Mouse (Mus musculus) heart, postnatal 36 days (tissue): ENCODE measurements around the gene Pdp2. TPM values are rescaled to one million over a fixed set of nuclear protein-coding genes. Genes with fewer than 3 reads are reported as not detected.

Source experiments
- DNase-seq, 2 experiments: peaks; one replicate each; pipeline ENCODE4 v3.0.0; 2021 to 2022
- intact Hi-C: fragments of 180-260 bp; cut with DNase I; formaldehyde crosslinking; loops from one replicate; pipeline ENCODE4 v1.15.1; 2025
- total RNA-seq, 2 experiments: library from RNA; stranded (reverse); gene quantifications; 2 replicates each; pipeline ENCODE4 v1.2.3; 2021

Pdp2 gene
- total RNA-seq, 2 experiments from 2014 or later, result 28.1 to 29.8 TPM

DNA sequence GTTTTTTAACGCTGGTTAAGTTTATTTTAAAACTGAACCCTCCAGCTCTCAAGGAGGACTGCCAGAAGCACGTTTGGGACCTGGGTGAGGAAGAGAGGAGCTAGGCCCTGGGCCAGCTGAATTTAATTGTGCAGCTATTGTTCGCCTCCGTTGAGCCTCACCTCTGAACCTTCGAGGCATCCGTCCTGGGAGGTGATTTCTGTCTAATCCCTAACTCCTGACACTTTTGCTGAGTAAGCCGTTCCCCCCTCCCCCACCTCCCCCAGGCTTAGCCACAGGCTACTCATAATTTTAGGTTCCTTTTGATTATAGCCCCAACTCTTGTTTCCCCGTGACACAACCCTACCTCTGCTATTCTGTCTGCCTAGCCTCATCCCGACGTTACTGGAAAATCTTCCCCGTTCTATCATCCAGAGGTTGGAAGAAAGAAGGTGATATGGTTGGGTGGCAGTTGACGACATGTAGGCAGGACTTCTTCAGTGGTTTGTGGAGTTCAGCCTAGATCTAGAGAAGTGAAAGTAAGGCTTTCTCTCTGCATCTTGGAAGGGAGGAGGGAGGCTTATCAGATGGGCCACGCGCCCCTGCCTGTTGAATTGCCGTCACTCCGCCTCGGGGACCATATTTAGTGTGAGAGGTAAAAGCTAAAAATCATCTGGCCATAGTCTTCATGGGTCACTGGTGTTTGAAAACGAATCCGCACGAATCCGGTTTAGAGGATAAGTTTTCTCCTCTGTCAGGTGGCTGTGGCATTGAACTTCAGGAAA lies 4.7 kb downstream of the Pdp2 start:
- intact Hi-C loops, result no loop called here
- no peak for DNase-seq

DNA sequence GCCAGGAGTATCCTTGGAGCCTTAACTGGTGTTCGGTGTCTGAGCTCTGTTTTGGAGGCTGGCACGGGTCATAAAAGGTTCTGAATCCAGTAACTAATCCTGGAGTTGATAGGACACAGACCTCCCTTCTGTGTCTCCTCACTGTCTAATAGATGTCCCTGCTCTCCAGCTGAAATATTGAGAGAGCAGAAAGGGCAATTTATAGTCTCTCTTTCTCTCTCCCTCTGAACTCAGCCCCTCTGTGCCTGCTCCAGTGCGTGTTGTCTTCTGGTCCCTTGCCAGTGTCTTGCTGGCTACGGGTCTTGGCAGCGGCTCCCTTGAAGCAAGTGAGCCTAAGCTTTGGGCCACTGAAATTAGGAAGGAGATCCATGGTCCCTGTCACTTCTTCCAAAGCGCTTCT lies 6.4 kb downstream of the Pdp2 start:
- intact Hi-C loops, result no loop called here
- DNase-seq, result no peak

DNA sequence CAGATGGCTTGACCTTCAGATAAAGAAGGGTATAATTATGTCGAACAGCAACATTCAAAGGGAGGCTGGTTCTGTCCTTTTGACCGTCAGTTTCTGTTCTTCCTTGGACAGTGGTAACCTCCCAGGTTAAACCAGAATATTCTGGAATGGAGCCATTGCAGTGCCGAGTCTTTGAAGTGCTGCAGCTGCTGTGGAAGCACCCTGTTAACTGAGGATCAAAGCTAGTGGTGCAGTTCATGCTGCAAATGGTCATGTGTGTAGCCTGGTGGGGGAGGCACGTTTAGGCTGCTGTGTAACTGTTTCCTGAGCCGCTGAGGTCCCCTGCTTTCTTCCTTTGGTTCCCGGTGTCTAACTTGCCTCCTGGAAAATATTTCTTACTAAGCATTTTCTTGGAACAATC lies 7.2 kb downstream of the Pdp2 start:
- intact Hi-C loops, result no loop called here
- no peak for DNase-seq

DNA sequence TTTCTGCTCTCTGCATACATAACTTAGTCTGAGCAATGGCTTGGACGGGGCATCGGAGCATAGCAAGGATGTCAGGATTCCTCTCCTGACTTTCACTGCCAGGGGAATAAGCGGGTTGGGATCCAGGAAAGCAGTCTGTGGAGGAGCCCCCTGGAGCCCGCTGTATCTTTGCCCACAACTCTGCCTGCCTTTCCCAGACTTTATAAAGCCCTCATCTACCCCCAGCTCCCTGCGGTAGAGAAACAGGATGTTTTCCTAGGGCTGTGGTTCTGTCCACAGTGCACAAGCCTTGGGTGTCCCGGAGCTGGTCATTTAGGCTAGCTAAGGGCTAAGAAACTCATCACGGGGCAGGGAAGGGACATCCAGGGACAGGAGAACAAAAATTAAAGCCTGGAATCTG lies 10.1 kb downstream of the Pdp2 start:
- intact Hi-C loops, result loop anchor here (10.0 kb wide), 1 partner anchor 183 kb away; no protein-coding TSS in a partner anchor
- DNase-seq, result no peak

DNA sequence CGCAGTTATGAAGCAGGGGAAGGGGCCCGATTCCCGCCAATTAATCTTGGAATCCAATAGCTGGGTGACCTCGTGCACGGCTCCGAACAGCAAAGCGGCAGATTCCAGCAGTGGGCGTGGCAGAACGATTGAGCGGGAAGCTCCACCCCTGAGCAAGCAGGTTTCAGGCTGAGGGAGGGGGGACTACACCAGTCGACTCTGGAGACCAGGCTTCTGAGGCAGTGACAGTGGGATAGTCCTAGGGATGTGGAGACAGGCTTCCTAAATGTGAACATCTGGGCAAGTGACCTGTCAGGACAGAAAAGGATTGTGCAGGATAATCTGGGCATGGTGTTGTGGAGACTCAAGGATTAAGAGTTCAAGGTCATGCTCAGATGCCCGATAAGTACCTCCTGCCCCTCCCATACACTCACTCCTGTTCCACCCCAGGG lies 10.7 kb downstream of the Pdp2 start:
- intact Hi-C loops, result loop anchor here (1.0 to 10.0 kb wide), 3 partner anchors 42 to 183 kb away; no protein-coding TSS in a partner anchor
- DNase-seq, result no peak

DNA sequence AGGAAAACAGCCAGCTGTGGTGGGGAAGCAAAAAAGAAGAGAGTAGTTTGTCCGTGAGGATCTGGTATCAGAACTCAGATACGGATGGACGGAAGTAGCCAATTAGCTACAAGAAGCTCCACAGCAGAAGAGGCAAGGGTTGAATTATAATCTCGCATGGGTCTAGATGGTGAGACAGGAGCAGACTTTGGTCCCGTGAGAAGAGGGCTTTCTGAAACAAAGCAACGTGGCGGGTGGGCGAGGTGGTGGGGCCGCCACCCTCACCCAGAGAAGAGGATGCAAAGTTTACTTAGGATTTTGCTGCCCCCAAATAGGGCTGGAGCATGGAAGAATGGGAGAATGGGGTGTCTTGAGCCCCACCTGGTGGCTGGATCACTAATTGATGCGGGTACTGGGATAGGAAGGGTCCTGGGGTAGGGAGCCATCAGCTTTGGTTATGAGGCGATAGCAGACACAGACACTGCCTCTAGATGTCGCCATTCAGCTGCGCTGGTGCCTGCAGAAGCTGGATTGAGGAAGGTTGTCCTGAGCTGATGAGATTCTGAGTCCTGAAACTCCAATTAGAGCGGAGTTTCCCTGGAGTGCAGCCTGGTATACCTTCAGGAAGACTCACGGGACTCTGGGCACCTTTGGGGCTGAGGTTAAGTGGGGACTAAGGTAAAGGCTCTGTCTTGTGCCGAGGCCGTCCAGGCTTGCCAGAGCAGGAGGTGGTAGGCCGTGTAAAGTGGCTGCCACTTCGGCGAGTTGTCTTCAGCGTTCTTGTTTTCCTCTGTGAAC lies 11.4 kb downstream of the Pdp2 start:
- intact Hi-C loops, result loop anchor here (1.0 to 10.0 kb wide), 3 partner anchors 42 to 182 kb away; no protein-coding TSS in a partner anchor
- peak; percentile 83 to 85 for DNase-seq

DNA sequence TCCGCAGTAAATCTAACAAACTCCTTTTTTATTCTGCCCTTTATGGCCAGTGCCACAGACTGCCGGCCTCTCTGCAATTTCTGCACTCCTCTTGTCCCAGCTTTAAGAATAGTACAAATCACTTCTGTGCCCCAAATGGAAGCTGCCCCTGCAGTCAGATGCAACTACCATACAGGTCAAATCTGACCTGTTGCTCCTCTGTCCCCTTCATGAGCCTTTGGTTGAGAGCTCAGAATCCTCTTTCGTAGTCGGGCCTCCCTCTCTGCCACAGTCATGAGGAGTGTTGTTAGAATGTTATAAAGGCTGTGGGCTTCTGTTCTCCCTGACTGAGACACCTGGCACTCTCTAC lies 12.0 kb downstream of the Pdp2 start:
- DNase-seq, result no peak
- intact Hi-C loops, result loop anchor here (2.0 to 10.0 kb wide), 2 partner anchors 52 to 182 kb away; no protein-coding TSS in a partner anchor

DNA sequence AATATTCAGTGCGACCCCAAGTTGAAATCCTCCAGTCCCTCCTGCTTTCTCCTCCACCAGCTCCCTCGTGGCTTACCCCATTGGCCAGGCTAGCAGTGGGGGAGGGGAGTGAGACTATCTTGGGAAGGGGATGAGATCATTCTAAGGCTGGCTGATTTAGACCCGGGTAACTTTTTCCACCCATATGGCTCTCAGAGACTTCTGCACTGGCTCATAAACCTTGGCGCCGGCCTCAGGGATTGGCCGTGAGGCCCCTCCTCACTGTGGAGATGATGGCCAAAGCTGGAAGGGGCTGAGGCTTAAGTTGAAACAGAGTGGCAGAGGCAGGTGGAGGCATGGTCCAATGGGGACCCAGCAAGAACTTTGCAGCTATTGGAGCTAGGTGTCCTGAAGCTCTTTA lies 15.1 kb downstream of the Pdp2 start:
- intact Hi-C loops, result loop anchor here (10.0 kb wide), 1 partner anchor 178 kb away; no protein-coding TSS in a partner anchor
- peak in 1 of 2 experiments; percentile 40 for DNase-seq

DNA sequence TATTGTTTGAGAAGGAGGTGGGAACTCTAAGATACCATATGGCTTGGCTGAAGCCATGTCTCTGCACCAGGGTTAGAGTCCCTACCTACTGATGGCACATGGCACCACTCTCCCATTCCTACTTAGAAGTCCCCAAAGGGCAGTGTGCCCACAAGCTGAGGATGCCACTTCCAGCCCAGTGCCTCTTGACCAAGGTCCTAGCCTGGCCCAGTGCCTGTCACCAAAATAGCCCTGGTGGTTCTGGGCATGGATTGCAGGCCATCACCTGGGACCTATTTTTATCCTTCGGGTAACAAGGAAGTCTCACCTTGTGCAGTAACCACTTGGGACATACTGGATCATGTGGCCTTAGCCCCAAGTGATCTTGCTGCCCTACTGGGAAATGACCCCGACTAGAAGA lies 16.7 kb downstream of the Pdp2 start:
- intact Hi-C loops, result loop anchor here (10.0 kb wide), 1 partner anchor 177 kb away; no protein-coding TSS in a partner anchor
- peak; percentile 64 to 76 for DNase-seq

DNA sequence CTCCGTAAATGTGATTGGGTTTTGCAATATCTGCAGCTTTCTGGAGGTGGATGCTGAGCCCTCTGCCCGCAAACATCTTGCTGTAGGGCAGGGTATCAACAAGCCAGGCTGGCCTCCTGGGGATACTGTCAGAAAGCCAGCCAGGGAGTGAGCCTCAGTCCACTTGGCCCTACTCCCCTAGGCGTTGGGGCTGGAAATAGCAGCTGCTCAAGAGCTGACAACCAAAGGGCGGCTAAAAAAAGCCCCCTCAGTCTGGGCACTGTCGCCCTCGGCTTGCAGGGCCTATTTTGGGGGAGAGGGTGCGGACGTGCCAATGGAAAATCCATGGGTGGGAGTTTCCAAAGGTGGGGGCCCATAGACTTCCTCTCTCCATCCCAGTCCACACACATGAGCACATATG lies 18.0 kb downstream of the Pdp2 start:
- intact Hi-C loops, result loop anchor here (10.0 kb wide), 1 partner anchor 176 kb away; no protein-coding TSS in a partner anchor
- DNase-seq, result peak; percentile 46 to 61

DNA sequence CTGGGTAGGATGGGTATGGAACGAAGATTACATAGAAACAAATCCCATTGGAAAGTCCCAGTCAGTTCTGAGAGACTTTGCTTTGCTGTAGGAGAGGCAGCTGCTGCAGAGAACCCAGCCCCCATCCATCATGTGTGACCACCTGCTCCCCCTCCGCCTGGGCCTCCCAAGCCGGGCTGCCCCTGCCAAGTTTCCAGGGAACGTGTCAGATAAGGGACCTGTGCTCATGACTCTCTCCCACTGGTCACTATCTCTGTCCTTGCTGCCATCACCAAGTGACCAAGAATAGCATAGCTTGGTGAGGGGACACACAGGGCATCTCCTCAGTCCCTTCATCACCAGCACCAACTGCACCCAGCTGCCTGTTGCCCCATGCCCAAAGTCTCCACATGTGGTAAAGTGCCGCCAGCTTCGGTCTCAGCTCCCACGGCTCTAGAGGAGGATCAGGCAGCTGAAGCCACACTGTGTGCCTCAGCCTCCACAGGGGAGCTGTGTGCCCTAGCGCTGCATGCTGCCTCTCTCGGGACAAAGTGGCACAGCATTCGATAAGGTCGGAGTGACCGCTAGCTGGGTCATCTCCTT lies 19.0 kb downstream of the Pdp2 start:
- intact Hi-C loops, result loop anchor here (1.0 kb wide), 1 partner anchor 19 kb away; no protein-coding TSS in a partner anchor
- DNase-seq, result peak; percentile 61 to 68

DNA sequence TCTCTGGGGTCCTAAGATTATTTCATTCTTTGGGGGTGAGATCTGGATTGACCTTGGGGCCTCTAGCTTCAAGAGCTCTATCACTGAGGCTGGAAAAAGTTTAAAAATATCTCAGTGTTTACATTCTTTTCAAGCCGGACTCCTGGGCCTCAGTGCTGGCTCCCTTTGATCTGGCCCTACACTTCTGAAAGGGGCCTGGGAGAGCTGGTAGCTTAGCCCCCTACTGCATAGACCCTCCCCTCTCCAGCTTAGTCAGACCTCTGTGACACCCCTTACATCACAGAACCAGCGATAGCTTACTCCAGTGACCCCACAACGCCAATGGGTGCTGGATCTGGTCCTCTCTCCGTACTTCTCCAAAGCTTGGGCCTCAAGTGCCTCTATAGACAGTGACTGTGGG lies 20.4 kb downstream of the Pdp2 start:
- no peak for DNase-seq
- intact Hi-C loops, result no loop called here

DNA sequence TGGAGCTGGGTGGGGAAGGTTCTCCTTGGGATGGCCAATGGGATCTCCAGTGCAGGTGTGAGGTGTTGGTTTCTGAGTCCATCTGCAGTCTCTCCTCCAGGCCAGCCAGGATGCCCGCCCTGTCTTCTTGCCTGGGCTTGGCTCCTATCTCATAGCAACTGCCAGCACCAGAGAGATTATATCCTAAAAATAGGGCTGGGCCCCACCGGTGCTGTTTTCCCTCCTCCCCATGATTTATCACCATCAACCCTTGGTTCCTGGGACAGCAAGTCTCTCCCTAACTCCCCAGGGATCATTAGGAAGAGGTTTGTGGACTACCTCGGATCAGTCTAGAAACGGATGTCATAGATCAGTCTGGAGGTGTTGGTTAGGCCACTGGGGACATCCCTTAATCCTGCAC lies 21.9 kb downstream of the Pdp2 start:
- intact Hi-C loops, result no loop called here
- peak in 1 of 2 experiments; percentile 38 for DNase-seq

DNA sequence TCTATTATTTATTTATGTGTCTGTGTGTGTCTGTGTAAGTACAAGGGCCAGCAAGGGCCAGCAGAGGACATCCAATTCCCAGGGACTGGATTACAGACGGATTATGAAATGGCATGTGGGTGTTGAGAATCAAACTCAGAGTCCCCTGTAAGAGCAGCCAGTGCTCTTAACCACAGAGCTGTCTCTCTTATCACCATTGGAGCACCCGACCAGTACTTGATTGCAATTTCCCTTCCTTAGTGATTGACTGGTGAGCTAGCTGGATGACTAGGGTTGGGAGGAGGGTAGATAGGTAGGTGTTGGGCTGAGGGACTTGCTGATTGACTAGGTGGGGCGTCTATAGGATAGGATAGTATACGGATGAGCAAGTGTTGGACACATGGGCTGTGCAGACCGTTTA lies 29.5 kb downstream of the Pdp2 start:
- DNase-seq, result no peak
- intact Hi-C loops, result no loop called here

DNA sequence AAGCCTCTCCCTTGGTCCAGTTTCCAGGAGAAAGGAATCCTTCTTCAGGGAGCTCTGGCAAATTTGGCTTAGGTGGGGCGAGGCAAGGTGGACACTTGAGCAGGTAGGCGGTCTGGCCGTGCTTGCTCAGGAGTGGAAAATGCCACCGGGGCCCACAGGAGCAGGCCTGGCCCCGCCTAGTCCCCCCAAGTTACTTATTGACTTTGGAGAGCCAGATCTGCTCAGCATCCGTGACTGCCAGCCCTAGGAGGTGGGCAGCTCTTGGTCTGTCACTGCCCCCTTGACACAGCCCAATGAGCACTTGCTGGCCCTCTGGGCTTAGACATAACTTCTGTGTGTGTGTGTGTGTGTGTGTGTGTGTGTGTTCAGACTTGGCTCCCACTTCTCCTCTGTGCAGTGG lies 32.9 kb downstream of the Pdp2 start, which contains the start of gene Cdh16:
Cdh16 (minus strand) TSS at position 236 of the 400 bp plus-strand sequence.
- intact Hi-C loops, result no loop called here

DNA sequence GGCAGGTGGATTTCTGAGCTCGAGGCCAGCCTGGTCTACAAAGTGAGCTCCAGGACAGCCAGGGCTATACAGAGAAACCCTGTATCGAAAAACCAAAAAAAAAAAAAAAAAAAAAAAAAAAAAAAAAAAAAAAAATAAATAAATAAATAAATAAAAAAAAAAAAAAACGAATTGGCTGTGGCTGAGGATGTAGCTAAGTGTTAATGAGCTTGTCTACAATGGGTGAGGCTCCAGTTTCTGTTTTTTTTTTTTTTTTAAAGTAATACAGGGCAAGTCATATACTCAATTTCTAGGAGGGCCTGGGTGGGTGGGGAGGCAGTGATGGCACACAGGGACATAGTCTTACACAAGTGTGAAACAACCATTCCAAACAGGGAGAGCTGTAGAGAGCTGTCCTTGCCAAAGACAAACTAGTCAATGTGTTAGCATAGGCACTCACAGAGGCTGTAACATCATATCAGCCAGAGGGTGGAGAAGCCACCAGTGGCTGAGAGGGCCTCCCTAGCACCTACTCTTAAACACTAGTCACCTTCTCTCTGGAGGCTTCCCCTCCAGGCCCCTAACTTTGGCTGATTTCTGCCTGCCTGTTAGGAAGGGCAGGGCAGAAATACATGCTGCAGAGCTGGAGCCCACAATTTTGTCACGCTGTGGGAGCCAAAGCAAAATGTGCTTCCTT lies 36.0 kb downstream of the Pdp2 start:
- peak; percentile 1 to 6 for DNase-seq
- intact Hi-C loops, result no loop called here

More for the DNA sequence above, 32.9 kb downstream of the Pdp2 start, which contains the start of gene Cdh16:
- DNase-seq, result no peak

DNA sequence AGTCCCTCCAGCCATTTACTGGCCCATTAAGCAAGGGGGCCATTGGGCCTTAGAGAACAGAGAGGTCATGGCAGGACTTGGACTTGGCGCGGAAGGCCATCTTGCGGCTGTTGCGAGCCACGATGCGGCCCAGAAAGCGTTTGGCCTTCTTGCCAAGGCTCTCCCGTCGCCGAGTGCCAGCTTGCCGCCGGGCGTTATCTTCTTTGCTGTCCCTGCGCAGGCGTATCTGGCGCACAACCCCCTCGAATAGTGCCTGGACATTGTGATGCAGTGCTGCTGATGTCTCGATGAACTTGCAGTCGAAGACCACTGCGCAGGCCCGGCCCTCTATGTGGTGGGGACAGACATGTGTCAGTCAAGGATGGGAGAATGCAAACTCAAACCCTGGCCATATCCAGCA lies 37.2 kb downstream of the Pdp2 start:
- intact Hi-C loops, result no loop called here

DNA sequence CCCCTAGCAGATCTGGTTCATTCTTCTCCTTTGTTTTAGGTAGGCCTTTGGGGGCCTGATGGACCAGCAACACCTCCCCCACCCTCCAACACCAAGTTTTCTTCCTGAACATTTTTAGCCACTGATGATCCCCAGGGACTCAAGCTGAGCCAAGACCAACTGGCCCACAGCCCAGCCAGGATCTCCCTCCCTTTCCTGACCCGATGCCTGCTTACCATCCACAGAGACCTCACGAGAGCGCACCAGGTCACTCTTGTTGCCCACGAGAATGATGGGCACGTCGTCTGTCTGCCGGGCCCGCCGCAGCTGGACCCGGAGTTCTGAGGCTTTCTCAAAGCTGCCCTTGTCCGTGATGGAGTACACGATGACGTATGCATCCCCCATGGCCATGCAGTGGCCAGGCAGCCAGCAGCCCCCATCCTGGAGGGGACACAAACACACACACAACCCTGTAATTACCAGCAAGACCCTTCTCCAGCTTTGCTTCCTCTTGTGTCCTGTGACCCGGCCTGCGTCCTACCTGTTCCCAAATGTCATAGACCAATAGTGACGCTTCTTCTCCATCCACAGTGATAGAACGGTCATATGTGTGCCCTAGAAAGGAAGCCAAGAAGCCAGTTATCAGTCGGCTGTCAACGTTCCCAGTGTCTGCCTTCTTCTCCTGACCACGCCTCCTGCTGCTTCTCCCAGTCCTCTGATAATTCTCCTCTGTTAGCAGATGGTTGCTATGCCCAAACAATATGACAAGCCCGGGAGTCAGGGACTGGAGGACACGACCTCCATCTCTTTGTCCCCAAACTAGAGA lies 38.3 kb downstream of the Pdp2 start:
- DNase-seq, result peak; percentile 75 to 81
- intact Hi-C loops, result loop anchor here (1.0 kb wide), 1 partner anchor 19 kb away; no protein-coding TSS in a partner anchor

More for the DNA sequence above, 37.2 kb downstream of the Pdp2 start:
- peak; percentile 38 to 46 for DNase-seq

DNA sequence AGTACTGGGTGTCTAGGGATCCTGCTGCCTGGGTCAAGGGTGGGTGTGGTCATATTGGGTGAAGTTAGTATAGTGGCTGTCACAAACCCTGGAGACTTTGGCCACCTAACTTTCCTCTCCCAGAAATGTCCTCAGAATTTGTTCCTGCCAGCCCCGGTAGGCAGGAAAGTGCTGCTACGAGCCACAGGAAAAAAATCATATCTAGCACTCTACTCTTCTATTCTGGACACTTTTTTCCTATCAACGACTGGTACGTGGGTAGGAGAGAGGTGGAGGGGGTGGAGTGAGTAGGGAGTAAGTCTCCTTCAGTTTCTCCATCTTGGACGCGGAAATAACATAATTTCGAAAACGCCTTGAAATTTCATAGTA lies 38.8 kb downstream of the Pdp2 start:
- intact Hi-C loops, result no loop called here
- no peak for DNase-seq
